Mouse (Mus musculus) embryonic facial prominence, embryonic 15.5 days (tissue): ENCODE measurements around the gene Cbx1. TPM values are rescaled to one million over a fixed set of nuclear protein-coding genes. Genes with fewer than 3 reads are reported as not detected.
"Not testable (repeated sequence)": the region's sequence is repeated elsewhere in the genome, so short reads cannot be mapped to it uniquely, and the experiment has no call there.

Source experiments
- ATAC-seq: fragments of 200-750 bp; cut with Nextera tagmentation; 2 replicates; pipeline ENCODE4 v1.8.0; 2017; ENCODE audit warnings: low read depth, moderate TSS enrichment; ENCODE audit not compliant: insufficient number of reproducible peaks, low FRiP score, low TSS enrichment
- H3K27ac ChIP-seq: fragments of 300-500 bp; sonication (generic); replicated peaks from 2 replicates; pipeline ENCODE4 v1.5.1; 2015; ENCODE audit warnings: mild to moderate bottlenecking, inconsistent platforms
- H3K27me3 ChIP-seq: fragments of 300-500 bp; sonication (generic); 2 replicates; pipeline ENCODE4 v1.6.1; 2015; ENCODE audit warnings: inconsistent platforms
- H3K36me3 ChIP-seq: fragments of 300-500 bp; sonication (generic); 2 replicates; pipeline ENCODE4 v1.6.1; 2015; ENCODE audit warnings: mild to moderate bottlenecking, inconsistent platforms
- H3K4me1 ChIP-seq: fragments of 300-500 bp; sonication (generic); 2 replicates; pipeline ENCODE4 v1.6.1; 2015; ENCODE audit warnings: inconsistent platforms
- H3K4me2 ChIP-seq: fragments of 300-500 bp; sonication (generic); replicated peaks from 2 replicates; pipeline ENCODE4 v1.6.1; 2015; ENCODE audit warnings: mild to moderate bottlenecking, inconsistent platforms
- H3K4me3 ChIP-seq: fragments of 300-500 bp; sonication (generic); replicated peaks from 2 replicates; pipeline ENCODE4 v1.5.1; 2015; ENCODE audit warnings: mild to moderate bottlenecking, inconsistent platforms
- H3K9ac ChIP-seq: fragments of 300-500 bp; sonication (generic); 2 replicates; pipeline ENCODE4 v1.6.1; 2015; ENCODE audit warnings: inconsistent platforms
- H3K9me3 ChIP-seq: fragments of 300-500 bp; sonication (generic); replicated peaks from 2 replicates; pipeline ENCODE4 v1.6.1; 2016; ENCODE audit warnings: inconsistent platforms
- WGBS: fragments of 180-500 bp; shearing (Covaris S2); methylation state at CpG from one replicate; pipeline ENCODE4 v1.1.7; 2015; 5-methylcytosine and 5-hydroxymethylcytosine counted together
- polyA plus RNA-seq: library from polyadenylated mRNA; unstranded; fragments of >200 nt; fragmentation: Nextera tagmentation; extraction: Ambion mirVana; gene quantifications from 2 replicates; pipeline ENCODE4 v1.2.1, GENCODE M21; 2015

Cbx1 gene
- polyA plus RNA-seq, 1 experiment from 2014 or later = 93.4 TPM

- Histone ChIP-seq H3K4me3 (no peak overlapping the region), H3K9me3 (no peaks in the 10 kb centered on the region), H3K27ac (no peak overlapping the region), H3K27me3 (no peaks in the 10 kb centered on the region), H3K4me1 (peaks cover 13% of the 10 kb centered on the region), H3K36me3 (peaks cover 32% of the 10 kb centered on the region), H3K4me2 (no peak overlapping the region), H3K9ac (no peak overlapping the region)
- WGBS = 98% methylated on average over 2 of the region's 2 CpGs
- ATAC-seq = no peak
Measured at GRCm38 (mm10) chr11:96796081-96796480, 7.2 kb downstream of the Cbx1 start.

GRCm38 (mm10) chr11:96796586-96796985, 7.7 kb downstream of the Cbx1 start:
- Histone ChIP-seq H3K27ac (no peak overlapping the region), H3K4me3 (no peak overlapping the region), H3K9me3 (no peaks in the 10 kb centered on the region), H3K4me2 (no peak overlapping the region), H3K4me1 (peaks cover 12% of the 10 kb centered on the region), H3K36me3 (peaks cover 35% of the 10 kb centered on the region), H3K27me3 (no peaks in the 10 kb centered on the region), H3K9ac (no peak overlapping the region)
- ATAC-seq = no peak
- WGBS = 49% methylated on average over 1 of the region's 1 CpGs

- H3K27ac ChIP-seq = no peak overlapping the region
- H3K4me1 ChIP-seq = 0 out of 2 replicates have a peak, but pooled peaks cover 2% of the 10 kb centered on the region
- no peaks in the 10 kb centered on the region for H3K9me3 ChIP-seq
- no peak overlapping the region for H3K4me2 ChIP-seq
- WGBS = 92% methylated on average over 2 of the region's 2 CpGs
- H3K9ac ChIP-seq = no peak overlapping the region
- peaks cover 62% of the 10 kb centered on the region for H3K36me3 ChIP-seq
- no peak for ATAC-seq
- H3K27me3 ChIP-seq = no peaks in the 10 kb centered on the region
- H3K4me3 ChIP-seq = no peak overlapping the region
Measured at GRCm38 (mm10) chr11:96799511-96799910, 10.6 kb downstream of the Cbx1 start.

- Histone ChIP-seq H3K9me3 (no peaks in the 10 kb centered on the region), H3K27ac (no peak overlapping the region), H3K4me1 (0 out of 2 replicates have a peak, but pooled peaks cover under 1% of the 10 kb centered on the region), H3K4me2 (no peak overlapping the region), H3K36me3 (peaks cover 85% of the 10 kb centered on the region), H3K4me3 (no peak overlapping the region), H3K27me3 (no peaks in the 10 kb centered on the region), H3K9ac (no peak overlapping the region)
- ATAC-seq = no peak
- 83% methylated on average over 5 of the region's 5 CpGs for WGBS
Measured at GRCm38 (mm10) chr11:96805606-96806005, 16.7 kb downstream of the Cbx1 start.

GRCm38 (mm10) chr11:96808066-96808465, 19.1 kb downstream of the Cbx1 start:
- H3K9ac ChIP-seq = no peak overlapping the region
- no peaks in the 10 kb centered on the region for H3K4me1 ChIP-seq
- no peak overlapping the region for H3K4me3 ChIP-seq
- no peak overlapping the region for H3K4me2 ChIP-seq
- H3K27ac ChIP-seq = no peak overlapping the region
- no peak for ATAC-seq
- H3K36me3 ChIP-seq = peaks cover 83% of the 10 kb centered on the region
- WGBS = 53% methylated on average over 1 of the region's 1 CpGs
- H3K9me3 ChIP-seq = no peaks in the 10 kb centered on the region
- H3K27me3 ChIP-seq = no peaks in the 10 kb centered on the region

GRCm38 (mm10) chr11:96809562-96810235, 20.8 kb downstream of the Cbx1 start:
- Histone ChIP-seq H3K4me2 (no peak overlapping the region), H3K9me3 (no peaks in the 10 kb centered on the region), H3K4me1 (no peaks in the 10 kb centered on the region), H3K27ac (no peak overlapping the region), H3K36me3 (peaks cover 69% of the 10 kb centered on the region), H3K4me3 (no peak overlapping the region), H3K27me3 (no peaks in the 10 kb centered on the region), H3K9ac (no peak overlapping the region)
- 90% methylated on average over 6 of the region's 6 CpGs for WGBS
- ATAC-seq = no peak

- not testable (repeated sequence) for H3K27ac ChIP-seq, H3K9me3 ChIP-seq, H3K4me2 ChIP-seq, H3K27me3 ChIP-seq, ATAC-seq, H3K4me3 ChIP-seq, H3K4me1 ChIP-seq, H3K9ac ChIP-seq
- peaks cover 66% of the 10 kb centered on the region for H3K36me3 ChIP-seq
- 86% methylated on average over 1 of the region's 1 CpGs for WGBS
Measured at GRCm38 (mm10) chr11:96811188-96811587, 22.3 kb downstream of the Cbx1 start.

GRCm38 (mm10) chr11:96813455-96813854, 24.5 kb downstream of the Cbx1 start:
- no peak overlapping the region for H3K4me3 ChIP-seq
- H3K36me3 ChIP-seq = peaks cover 77% of the 10 kb centered on the region
- no peak for ATAC-seq
- no peaks in the 10 kb centered on the region for H3K9me3 ChIP-seq
- H3K4me2 ChIP-seq = no peak overlapping the region
- H3K27me3 ChIP-seq = no peaks in the 10 kb centered on the region
- H3K9ac ChIP-seq = no peak overlapping the region
- no peaks in the 10 kb centered on the region for H3K4me1 ChIP-seq
- 80% methylated on average over 4 of the region's 4 CpGs for WGBS
- no peak overlapping the region for H3K27ac ChIP-seq

GRCm38 (mm10) chr11:96813920-96814319, 25.0 kb downstream of the Cbx1 start:
- Histone ChIP-seq H3K9me3 (no peaks in the 10 kb centered on the region), H3K9ac (no peak overlapping the region), H3K27ac (no peak overlapping the region), H3K27me3 (no peaks in the 10 kb centered on the region), H3K4me2 (no peak overlapping the region), H3K4me3 (no peak overlapping the region), H3K4me1 (no peaks in the 10 kb centered on the region), H3K36me3 (peaks cover 77% of the 10 kb centered on the region)
- WGBS = 93% methylated on average over 5 of the region's 5 CpGs
- ATAC-seq = no peak

- ATAC-seq = no peak
- H3K4me3 ChIP-seq = no peak overlapping the region
- H3K27ac ChIP-seq = no peak overlapping the region
- no peaks in the 10 kb centered on the region for H3K9me3 ChIP-seq
- no peak overlapping the region for H3K9ac ChIP-seq
- WGBS = 85% methylated on average over 2 of the region's 2 CpGs
- no peak overlapping the region for H3K4me2 ChIP-seq
- no peaks in the 10 kb centered on the region for H3K27me3 ChIP-seq
- peaks cover 77% of the 10 kb centered on the region for H3K36me3 ChIP-seq
- no peaks in the 10 kb centered on the region for H3K4me1 ChIP-seq
Measured at GRCm38 (mm10) chr11:96814443-96814842, 25.5 kb downstream of the Cbx1 start.

- Histone ChIP-seq H3K4me3 (no peak overlapping the region), H3K9ac (no peak overlapping the region), H3K27me3 (no peaks in the 10 kb centered on the region), H3K36me3 (peaks cover 78% of the 10 kb centered on the region), H3K9me3 (no peaks in the 10 kb centered on the region), H3K4me2 (no peak overlapping the region), H3K27ac (no peak overlapping the region), H3K4me1 (no peaks in the 10 kb centered on the region)
- 97% methylated on average over 2 of the region's 2 CpGs for WGBS
- ATAC-seq = no peak
Measured at GRCm38 (mm10) chr11:96815895-96816294, 27.0 kb downstream of the Cbx1 start.

- no peaks in the 10 kb centered on the region for H3K9me3 ChIP-seq
- no peak overlapping the region for H3K9ac ChIP-seq
- peaks cover 78% of the 10 kb centered on the region for H3K36me3 ChIP-seq
- WGBS = 97% methylated on average over 1 of the region's 1 CpGs
- H3K4me1 ChIP-seq = no peaks in the 10 kb centered on the region
- ATAC-seq = no peak
- no peaks in the 10 kb centered on the region for H3K27me3 ChIP-seq
- H3K27ac ChIP-seq = no peak overlapping the region
- H3K4me3 ChIP-seq = no peak overlapping the region
- no peak overlapping the region for H3K4me2 ChIP-seq
Measured at GRCm38 (mm10) chr11:96816494-96816893, 27.6 kb downstream of the Cbx1 start.
